Mouse (Mus musculus): ENCODE measurements around the gene Gm20683. TPM values are rescaled to one million over a fixed set of nuclear protein-coding genes. Genes with fewer than 3 reads are reported as not detected.

Gm20683 gene
- polyA plus RNA-seq, 1 experiment from 2014 or later, result 14.2 TPM

- 2% methylated on average over 65 of the region's 65 CpGs for WGBS
- no peaks in the 10 kb centered on the region for H3K9me3 ChIP-seq (ENCODE audit: control insufficient read depth, low read length)
- H3K9ac ChIP-seq (replicated peaks; ENCODE audit: low read depth, low read length), result peak within 1 kb of the TSS; percentile 72
- H3K4me3 ChIP-seq (replicated peaks; ENCODE audit: low read length), result peak within 1 kb of the TSS; percentile 75
- peak; percentile 98 for ATAC-seq
- H3K36me3 ChIP-seq (ENCODE audit: control insufficient read depth, insufficient read depth), result no peaks in the 10 kb centered on the region
- no peaks in the 10 kb centered on the region for H3K27me3 ChIP-seq (replicated peaks; ENCODE audit: control insufficient read depth, insufficient read depth, low read length)
- H3K4me1 ChIP-seq (replicated peaks; ENCODE audit: control insufficient read depth, insufficient read depth, low read length), result peaks cover 16% of the 10 kb centered on the region
- peak within 1 kb of the TSS; percentile 90 for H3K4me2 ChIP-seq (ENCODE audit: low read length)
- H3K27ac ChIP-seq (ENCODE audit: low read length), result peak within 1 kb of the TSS; percentile 80
These were observed 19.5 kb upstream of the Gm20683 start, which contains the start of gene Wdr90 for GRCm38 (mm10) chr17:25860832-25861703. Wdr90 (minus strand) TSS chr17:25861501.

- 95% methylated on average over 6 of the region's 6 CpGs for WGBS
- Histone ChIP-seq H3K9ac (replicated peaks; ENCODE audit: low read depth, low read length) (peak overlapping the region; percentile 72; the same call in 1 of the 2 replicates), H3K27me3 (replicated peaks; ENCODE audit: control insufficient read depth, insufficient read depth, low read length) (no peaks in the 10 kb centered on the region), H3K4me2 (ENCODE audit: low read length) (peak overlapping the region; percentile 90), H3K4me1 (replicated peaks; ENCODE audit: control insufficient read depth, insufficient read depth, low read length) (peaks cover 16% of the 10 kb centered on the region), H3K27ac (ENCODE audit: low read length) (no peak overlapping the region), H3K9me3 (ENCODE audit: control insufficient read depth, low read length) (no peaks in the 10 kb centered on the region), H3K4me3 (replicated peaks; ENCODE audit: low read length) (no peak overlapping the region; the same call in 1 of the 2 replicates), H3K36me3 (ENCODE audit: control insufficient read depth, insufficient read depth) (no peaks in the 10 kb centered on the region)
- no peak for ATAC-seq
These were observed 18.7 kb upstream of the Gm20683 start for GRCm38 (mm10) chr17:25860229-25860628.

- no peaks in the 10 kb centered on the region for H3K9me3 ChIP-seq (ENCODE audit: control insufficient read depth, low read length)
- ATAC-seq, result peak; percentile 98
- H3K36me3 ChIP-seq (ENCODE audit: control insufficient read depth, insufficient read depth), result peaks cover 20% of the 10 kb centered on the region
- H3K27ac ChIP-seq (ENCODE audit: low read length), result peak within 1 kb of the TSS; percentile 66
- WGBS, result 1% methylated on average over 21 of the region's 21 CpGs
- H3K9ac ChIP-seq (replicated peaks; ENCODE audit: low read depth, low read length), result peak within 1 kb of the TSS; percentile 78
- peaks cover 16% of the 10 kb centered on the region for H3K4me1 ChIP-seq (replicated peaks; ENCODE audit: control insufficient read depth, insufficient read depth, low read length)
- H3K4me3 ChIP-seq (replicated peaks; ENCODE audit: low read length), result peak within 1 kb of the TSS; percentile 87
- H3K4me2 ChIP-seq (ENCODE audit: low read length), result peak within 1 kb of the TSS; percentile 89
- H3K27me3 ChIP-seq (replicated peaks; ENCODE audit: control insufficient read depth, insufficient read depth, low read length), result no peaks in the 10 kb centered on the region
These were observed 2.9 kb upstream of the Gm20683 start, which contains the start of gene Rhot2 for GRCm38 (mm10) chr17:25844396-25844901. Rhot2 (minus strand) TSS chr17:25844851.

GRCm38 (mm10) chr17:25843636-25844395, 2.3 kb upstream of the Gm20683 start:
- Histone ChIP-seq H3K4me1 (replicated peaks; ENCODE audit: control insufficient read depth, insufficient read depth, low read length) (peaks cover 16% of the 10 kb centered on the region), H3K4me2 (ENCODE audit: low read length) (peak overlapping the region; percentile 89), H3K9ac (replicated peaks; ENCODE audit: low read depth, low read length) (peak overlapping the region; percentile 78), H3K9me3 (ENCODE audit: control insufficient read depth, low read length) (no peaks in the 10 kb centered on the region), H3K36me3 (ENCODE audit: control insufficient read depth, insufficient read depth) (peaks cover 26% of the 10 kb centered on the region), H3K27me3 (replicated peaks; ENCODE audit: control insufficient read depth, insufficient read depth, low read length) (no peaks in the 10 kb centered on the region), H3K27ac (ENCODE audit: low read length) (peak overlapping the region; percentile 66), H3K4me3 (replicated peaks; ENCODE audit: low read length) (peak overlapping the region; percentile 87)
- WGBS, result 3% methylated on average over 38 of the region's 38 CpGs
- ATAC-seq, result peak; percentile 8; the same call in 1 of the 2 replicates

GRCm38 (mm10) chr17:25843122-25843521, 1.6 kb upstream of the Gm20683 start:
- Histone ChIP-seq H3K4me3 (replicated peaks; ENCODE audit: low read length) (peak overlapping the region; percentile 87; the same call in 1 of the 2 replicates), H3K9me3 (ENCODE audit: control insufficient read depth, low read length) (no peaks in the 10 kb centered on the region), H3K36me3 (ENCODE audit: control insufficient read depth, insufficient read depth) (peaks cover 26% of the 10 kb centered on the region), H3K4me1 (replicated peaks; ENCODE audit: control insufficient read depth, insufficient read depth, low read length) (peaks cover 19% of the 10 kb centered on the region), H3K9ac (replicated peaks; ENCODE audit: low read depth, low read length) (no peak overlapping the region; the same call in 1 of the 2 replicates), H3K27ac (ENCODE audit: low read length) (no peak overlapping the region), H3K4me2 (ENCODE audit: low read length) (peak overlapping the region; percentile 89; the same call in 1 of the 2 replicates), H3K27me3 (replicated peaks; ENCODE audit: control insufficient read depth, insufficient read depth, low read length) (no peaks in the 10 kb centered on the region)
- no peak for ATAC-seq
- WGBS, result 91% methylated on average over 4 of the region's 4 CpGs

- WGBS, result 78% methylated on average over 3 of the region's 3 CpGs
- no peak overlapping the region for H3K27ac ChIP-seq (ENCODE audit: low read length)
- no peaks in the 10 kb centered on the region for H3K9me3 ChIP-seq (ENCODE audit: control insufficient read depth, low read length)
- no peak overlapping the region for H3K9ac ChIP-seq (replicated peaks; ENCODE audit: low read depth, low read length)
- H3K4me3 ChIP-seq (replicated peaks; ENCODE audit: low read length), result no peak overlapping the region
- no peak for ATAC-seq
- H3K4me2 ChIP-seq (ENCODE audit: low read length), result no peak overlapping the region
- H3K4me1 ChIP-seq (replicated peaks; ENCODE audit: control insufficient read depth, insufficient read depth, low read length), result peaks cover 25% of the 10 kb centered on the region
- H3K36me3 ChIP-seq (ENCODE audit: control insufficient read depth, insufficient read depth), result peaks cover 26% of the 10 kb centered on the region
- H3K27me3 ChIP-seq (replicated peaks; ENCODE audit: control insufficient read depth, insufficient read depth, low read length), result no peaks in the 10 kb centered on the region
These were observed 946 bp upstream of the Gm20683 start for GRCm38 (mm10) chr17:25842509-25842908.

- Histone ChIP-seq H3K4me2 (ENCODE audit: low read length) (no peak overlapping the region), H3K27ac (ENCODE audit: low read length) (no peak overlapping the region), H3K9me3 (ENCODE audit: control insufficient read depth, low read length) (no peaks in the 10 kb centered on the region), H3K9ac (replicated peaks; ENCODE audit: low read depth, low read length) (no peak overlapping the region), H3K4me1 (replicated peaks; ENCODE audit: control insufficient read depth, insufficient read depth, low read length) (peaks cover 41% of the 10 kb centered on the region), H3K27me3 (replicated peaks; ENCODE audit: control insufficient read depth, insufficient read depth, low read length) (no peaks in the 10 kb centered on the region), H3K36me3 (ENCODE audit: control insufficient read depth, insufficient read depth) (peaks cover 26% of the 10 kb centered on the region), H3K4me3 (replicated peaks; ENCODE audit: low read length) (no peak overlapping the region)
- no peak for ATAC-seq
- 91% methylated on average over 6 of the region's 6 CpGs for WGBS
These were observed 1.0 kb downstream of the Gm20683 start for GRCm38 (mm10) chr17:25840519-25840918.

GRCm38 (mm10) chr17:25839455-25840235, 1.9 kb downstream of the Gm20683 start:
- Histone ChIP-seq H3K36me3 (ENCODE audit: control insufficient read depth, insufficient read depth) (peaks cover 26% of the 10 kb centered on the region), H3K4me2 (ENCODE audit: low read length) (no peak overlapping the region), H3K27ac (ENCODE audit: low read length) (no peak overlapping the region), H3K9ac (replicated peaks; ENCODE audit: low read depth, low read length) (no peak overlapping the region), H3K27me3 (replicated peaks; ENCODE audit: control insufficient read depth, insufficient read depth, low read length) (no peaks in the 10 kb centered on the region), H3K9me3 (ENCODE audit: control insufficient read depth, low read length) (no peaks in the 10 kb centered on the region), H3K4me3 (replicated peaks; ENCODE audit: low read length) (no peak overlapping the region), H3K4me1 (replicated peaks; ENCODE audit: control insufficient read depth, insufficient read depth, low read length) (peaks cover 46% of the 10 kb centered on the region)
- ATAC-seq, result no peak
- WGBS, result 90% methylated on average over 14 of the region's 14 CpGs

All from forebrain, embryonic 16.5 days (tissue).